Mouse (Mus musculus) hindbrain, embryonic 13.5 days (tissue): ENCODE measurements around the gene Lemd2. TPM values are rescaled to one million over a fixed set of nuclear protein-coding genes. Genes with fewer than 3 reads are reported as not detected.

Experiments used
- ATAC-seq: fragments of 200-750 bp; cut with Nextera tagmentation; 2 replicates; pipeline ENCODE4 v1.8.0; 2017; ENCODE audit warnings: moderate TSS enrichment; ENCODE audit not compliant: low FRiP score
- H3K27ac ChIP-seq: fragments of 300-500 bp; sonication (generic); 2 replicates; pipeline ENCODE4 v1.5.1; 2015; ENCODE audit warnings: inconsistent platforms, mild to moderate bottlenecking, moderate library complexity
- H3K27me3 ChIP-seq: fragments of 300-500 bp; sonication (generic); 2 replicates; pipeline ENCODE4 v1.6.1; 2015; ENCODE audit warnings: mild to moderate bottlenecking, inconsistent platforms
- H3K36me3 ChIP-seq: fragments of 300-500 bp; sonication (generic); 2 replicates; pipeline ENCODE4 v1.6.1; 2015; ENCODE audit warnings: mild to moderate bottlenecking, inconsistent platforms
- H3K4me1 ChIP-seq: fragments of 300-500 bp; sonication (generic); replicated peaks from 2 replicates; pipeline ENCODE4 v1.6.1; 2015; ENCODE audit warnings: inconsistent platforms
- H3K4me2 ChIP-seq: fragments of 300-500 bp; sonication (generic); 2 replicates; pipeline ENCODE4 v1.6.1; 2015; ENCODE audit warnings: inconsistent platforms, mild to moderate bottlenecking, moderate library complexity
- H3K4me3 ChIP-seq: fragments of 300-500 bp; sonication (generic); 2 replicates; pipeline ENCODE4 v1.5.1; 2015; ENCODE audit warnings: mild to moderate bottlenecking, inconsistent platforms
- H3K9ac ChIP-seq: fragments of 300-500 bp; sonication (generic); 2 replicates; pipeline ENCODE4 v1.6.1; 2015; ENCODE audit warnings: mild to moderate bottlenecking, inconsistent platforms
- H3K9me3 ChIP-seq: fragments of 300-500 bp; sonication (generic); 2 replicates; pipeline ENCODE4 v1.6.1; 2016; ENCODE audit warnings: inconsistent platforms
- WGBS: fragments of 180-500 bp; shearing (Covaris S2); methylation state at CpG from one replicate; pipeline ENCODE4 v1.1.7; 2015; 5-methylcytosine and 5-hydroxymethylcytosine counted together
- polyA plus RNA-seq: library from polyadenylated mRNA; unstranded; fragments of >200 nt; fragmentation: Nextera tagmentation; extraction: Ambion mirVana; gene quantifications from 2 replicates; pipeline ENCODE4 v1.2.1, GENCODE M21; 2015

Gene Lemd2
- polyA plus RNA-seq, 1 experiment from 2014 or later = 19.9 TPM

DNA sequence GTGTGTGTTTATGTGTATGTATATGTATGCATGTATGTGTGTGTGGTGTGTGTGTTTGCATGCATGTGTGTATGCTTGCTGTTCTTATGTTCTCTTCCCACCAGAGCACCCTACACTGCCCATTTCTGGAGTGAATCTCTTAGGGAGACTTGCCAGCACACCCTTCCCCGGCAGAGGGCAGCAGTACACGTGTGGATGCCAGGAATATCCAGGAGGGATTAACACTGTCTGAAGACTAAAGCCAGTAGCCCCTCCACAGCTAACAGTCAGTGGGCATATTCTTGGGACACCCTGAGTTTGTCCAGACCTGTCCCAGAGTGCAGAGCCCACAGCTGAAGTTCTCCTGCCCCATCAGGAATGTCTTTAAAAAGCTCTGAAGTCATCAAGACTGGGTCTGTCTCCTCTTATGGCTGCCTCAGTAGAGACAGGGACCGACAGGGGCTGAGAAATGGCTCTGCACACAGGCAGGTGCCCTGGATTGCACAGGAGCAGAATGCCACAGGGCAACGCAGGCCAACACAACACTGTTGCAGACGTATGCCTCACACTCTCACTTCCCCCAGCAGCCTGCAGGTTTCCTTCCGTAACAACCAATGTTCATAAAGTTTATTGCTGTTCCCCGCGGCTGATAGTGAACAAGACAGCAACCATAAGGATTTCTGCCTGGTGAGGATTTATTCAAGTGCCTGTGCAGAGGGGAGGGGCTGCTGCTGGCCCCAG lies 39.1 kb downstream of the Lemd2 start:
- Histone ChIP-seq H3K4me1 (peaks cover 15% of the 10 kb centered on the region), H3K9me3 (no peaks in the 10 kb centered on the region), H3K4me2 (no peak overlapping the region), H3K9ac (no peak overlapping the region), H3K36me3 (no peaks in the 10 kb centered on the region), H3K4me3 (no peak overlapping the region), H3K27ac (no peak overlapping the region), H3K27me3 (no peaks in the 10 kb centered on the region)
- 76% methylated on average over 8 of the region's 8 CpGs for WGBS
- ATAC-seq = no peak

DNA sequence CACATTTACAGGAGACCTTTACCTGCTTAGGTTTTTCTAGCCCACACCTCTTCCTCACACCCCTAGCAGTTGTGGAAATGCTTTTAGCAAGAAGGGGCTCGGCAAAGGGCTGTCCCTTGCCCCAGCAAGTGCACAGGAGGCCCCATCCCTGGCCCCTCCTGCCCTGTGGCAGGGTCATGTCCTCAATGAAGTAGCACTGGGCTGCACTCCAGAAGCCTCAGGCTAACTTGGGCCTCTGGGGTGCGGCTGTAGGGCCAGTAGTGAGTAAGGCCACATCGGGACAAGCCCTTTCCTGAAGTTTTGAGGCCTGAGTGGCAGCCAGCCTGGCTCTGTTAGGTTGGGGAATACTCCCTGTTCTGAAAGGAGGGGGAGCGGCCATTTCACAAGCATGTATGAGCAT lies 43.4 kb downstream of the Lemd2 start:
- H3K36me3 ChIP-seq = no peaks in the 10 kb centered on the region
- H3K9me3 ChIP-seq = no peaks in the 10 kb centered on the region
- WGBS = 84% methylated on average over 4 of the region's 4 CpGs
- peaks cover 14% of the 10 kb centered on the region for H3K4me1 ChIP-seq
- no peaks in the 10 kb centered on the region; the same call in 1 of the 2 replicates for H3K27me3 ChIP-seq
- H3K4me3 ChIP-seq = no peak overlapping the region
- H3K9ac ChIP-seq = no peak overlapping the region
- ATAC-seq = no peak
- no peak overlapping the region for H3K4me2 ChIP-seq
- no peak overlapping the region for H3K27ac ChIP-seq

DNA sequence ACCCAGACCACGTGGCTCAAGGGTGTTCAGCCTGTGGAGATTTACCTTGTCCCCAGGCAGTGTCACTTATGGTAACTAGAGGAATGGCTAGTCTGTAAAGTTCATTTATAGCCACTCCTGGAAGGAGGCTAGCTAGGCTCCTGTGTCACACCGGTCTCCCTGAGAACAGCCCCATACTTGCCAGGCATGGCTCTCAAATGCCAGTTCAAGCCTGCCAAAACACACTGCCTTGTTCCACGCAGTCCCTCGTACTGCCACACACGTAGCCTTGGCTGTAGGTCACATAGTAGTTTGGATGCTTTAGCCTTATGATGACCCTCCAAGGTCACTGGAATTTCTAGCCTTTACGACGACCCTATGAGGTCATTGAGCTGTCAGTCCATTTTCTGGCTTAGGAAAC lies 45.1 kb downstream of the Lemd2 start:
- Histone ChIP-seq H3K4me1 (peaks cover 24% of the 10 kb centered on the region), H3K4me2 (no peak overlapping the region), H3K27ac (no peak overlapping the region), H3K9ac (no peak overlapping the region), H3K36me3 (no peaks in the 10 kb centered on the region), H3K27me3 (peaks cover 6% of the 10 kb centered on the region; the same call in 1 of the 2 replicates), H3K9me3 (no peaks in the 10 kb centered on the region), H3K4me3 (no peak overlapping the region)
- no peak for ATAC-seq
- WGBS = 78% methylated on average over 7 of the region's 7 CpGs

DNA sequence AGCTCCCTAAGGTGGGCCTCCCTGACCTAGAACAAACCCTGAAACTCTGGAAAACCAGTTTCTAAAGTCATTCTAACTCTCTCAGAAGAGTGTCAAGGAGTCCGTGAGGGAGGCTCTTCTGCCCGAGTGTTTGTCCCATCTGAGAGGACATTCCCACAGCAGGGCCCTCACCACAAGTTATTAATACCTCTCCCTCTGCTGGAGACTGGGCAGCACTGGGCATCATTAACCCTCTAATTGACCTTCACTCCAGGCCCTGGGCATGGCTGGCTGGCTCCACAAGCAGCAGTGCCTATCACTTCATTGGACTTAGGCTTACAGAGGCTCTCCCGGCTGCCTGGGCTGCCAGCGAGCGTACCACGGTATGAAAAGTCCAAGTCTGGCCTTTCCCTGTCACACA lies 45.8 kb downstream of the Lemd2 start:
- no peak overlapping the region for H3K4me3 ChIP-seq
- peaks cover 7% of the 10 kb centered on the region; the same call in 1 of the 2 replicates for H3K27me3 ChIP-seq
- WGBS = 87% methylated on average over 6 of the region's 6 CpGs
- no peak overlapping the region for H3K4me2 ChIP-seq
- no peak overlapping the region for H3K27ac ChIP-seq
- no peaks in the 10 kb centered on the region for H3K36me3 ChIP-seq
- H3K9me3 ChIP-seq = no peaks in the 10 kb centered on the region
- no peak for ATAC-seq
- H3K4me1 ChIP-seq = peaks cover 26% of the 10 kb centered on the region
- H3K9ac ChIP-seq = no peak overlapping the region; the same call in 1 of the 2 replicates

DNA sequence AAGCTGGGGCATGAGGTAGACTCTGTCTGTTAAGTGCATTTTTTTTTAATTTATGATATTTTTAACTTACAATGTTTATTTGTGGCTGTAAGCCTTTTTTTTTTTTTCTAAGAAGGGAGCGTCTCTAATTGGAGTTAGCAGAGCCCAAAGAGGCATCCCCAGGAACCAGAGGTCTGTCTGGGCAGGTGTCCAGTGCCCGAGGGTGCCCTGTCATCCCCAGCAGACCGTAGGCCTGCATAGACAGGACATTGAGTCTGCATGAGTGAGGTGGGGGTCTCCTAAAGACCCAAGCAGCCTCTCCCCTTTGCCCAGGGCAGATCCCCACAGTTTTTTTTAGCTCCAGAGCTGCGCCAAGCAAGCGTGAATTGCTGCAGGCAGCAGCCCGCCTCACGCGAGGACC lies 48.5 kb downstream of the Lemd2 start:
- Histone ChIP-seq H3K27me3 (peaks cover 7% of the 10 kb centered on the region; the same call in 1 of the 2 replicates), H3K36me3 (no peaks in the 10 kb centered on the region), H3K9ac (no peak overlapping the region), H3K9me3 (no peaks in the 10 kb centered on the region), H3K4me2 (no peak overlapping the region), H3K4me3 (no peak overlapping the region), H3K27ac (no peak overlapping the region), H3K4me1 (peaks cover 30% of the 10 kb centered on the region)
- WGBS = 75% methylated on average over 8 of the region's 8 CpGs
- no peak for ATAC-seq

DNA sequence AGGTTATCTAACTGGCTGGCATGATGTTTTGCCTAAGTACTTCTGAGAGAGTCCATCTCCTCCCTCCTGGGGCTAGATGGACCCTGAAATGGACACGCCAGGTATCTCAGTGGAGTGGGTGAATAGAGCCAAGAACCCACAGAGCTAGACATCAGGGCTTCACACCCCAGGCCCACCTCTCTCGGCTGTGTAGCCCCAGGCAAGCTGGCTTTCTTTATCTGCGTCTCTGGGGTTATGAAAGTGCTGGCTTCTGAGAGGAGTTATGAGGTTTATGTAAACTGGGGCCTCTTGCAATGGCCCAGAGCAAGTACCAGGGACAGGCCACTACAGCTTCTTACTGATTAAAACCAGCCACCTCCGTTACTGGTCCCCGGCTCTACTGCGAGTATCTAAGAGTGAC lies 49.4 kb downstream of the Lemd2 start:
- no peak overlapping the region for H3K4me2 ChIP-seq
- H3K4me1 ChIP-seq = peaks cover 39% of the 10 kb centered on the region
- H3K4me3 ChIP-seq = no peak overlapping the region
- no peaks in the 10 kb centered on the region for H3K9me3 ChIP-seq
- no peak for ATAC-seq
- no peak overlapping the region for H3K9ac ChIP-seq
- 84% methylated on average over 6 of the region's 6 CpGs for WGBS
- H3K27ac ChIP-seq = no peak overlapping the region
- H3K27me3 ChIP-seq = peaks cover 7% of the 10 kb centered on the region; the same call in 1 of the 2 replicates
- no peaks in the 10 kb centered on the region for H3K36me3 ChIP-seq

DNA sequence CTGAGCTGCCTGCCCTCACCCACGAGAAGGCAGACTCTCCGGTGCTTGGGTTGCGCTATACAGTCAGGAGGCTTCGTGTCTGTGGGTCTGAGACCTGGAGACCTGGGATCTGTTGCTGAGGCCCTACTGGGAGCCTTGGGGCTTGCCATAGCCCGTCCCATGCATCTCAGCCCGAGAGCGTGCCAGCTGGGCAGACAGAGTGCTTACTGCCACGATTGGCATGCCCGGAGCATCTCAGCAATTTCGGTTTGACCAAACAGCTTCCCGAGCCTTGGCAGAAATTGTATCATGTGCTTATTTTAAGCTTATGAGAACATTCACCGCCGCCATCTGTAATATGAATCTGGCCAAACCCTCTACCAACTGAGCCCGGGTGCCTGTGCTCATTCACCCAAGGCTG lies 50.0 kb downstream of the Lemd2 start:
- Histone ChIP-seq H3K4me2 (no peak overlapping the region), H3K36me3 (no peaks in the 10 kb centered on the region), H3K27ac (0 out of 2 replicates have a peak overlapping the region, but pooled peaks have one; percentile 26), H3K9ac (no peak overlapping the region), H3K27me3 (peaks cover 7% of the 10 kb centered on the region; the same call in 1 of the 2 replicates), H3K4me3 (no peak overlapping the region), H3K4me1 (peaks cover 45% of the 10 kb centered on the region), H3K9me3 (no peaks in the 10 kb centered on the region)
- no peak for ATAC-seq
- WGBS = 89% methylated on average over 14 of the region's 14 CpGs

DNA sequence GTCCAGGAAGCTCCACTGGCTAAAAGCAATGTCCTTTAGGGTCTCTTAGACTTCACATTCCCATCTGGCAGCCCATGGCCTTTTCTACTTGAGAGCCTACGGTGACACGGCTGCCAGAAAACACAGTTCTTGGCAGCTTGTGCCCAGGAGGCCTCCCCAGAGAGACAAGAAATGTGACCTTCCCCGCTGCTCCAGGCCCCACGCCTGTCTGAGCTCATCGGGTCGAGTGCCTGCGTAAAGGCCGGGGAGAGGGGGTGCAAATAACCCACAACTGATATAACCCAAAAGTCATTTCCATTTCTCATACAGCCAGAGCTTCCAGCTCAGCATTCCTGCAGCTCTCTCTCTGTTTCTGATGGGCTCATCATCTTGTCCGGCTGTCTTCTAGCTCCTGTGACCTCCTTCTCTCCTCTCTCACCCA lies 50.5 kb downstream of the Lemd2 start:
- H3K4me2 ChIP-seq = no peak overlapping the region
- no peak for ATAC-seq
- H3K9me3 ChIP-seq = no peaks in the 10 kb centered on the region
- peaks cover 49% of the 10 kb centered on the region for H3K4me1 ChIP-seq
- H3K27me3 ChIP-seq = peaks cover 7% of the 10 kb centered on the region; the same call in 1 of the 2 replicates
- H3K27ac ChIP-seq = 0 out of 2 replicates have a peak overlapping the region, but pooled peaks have one; percentile 26
- WGBS = 54% methylated on average over 9 of the region's 9 CpGs
- no peak overlapping the region for H3K9ac ChIP-seq
- no peaks in the 10 kb centered on the region for H3K36me3 ChIP-seq
- no peak overlapping the region for H3K4me3 ChIP-seq

DNA sequence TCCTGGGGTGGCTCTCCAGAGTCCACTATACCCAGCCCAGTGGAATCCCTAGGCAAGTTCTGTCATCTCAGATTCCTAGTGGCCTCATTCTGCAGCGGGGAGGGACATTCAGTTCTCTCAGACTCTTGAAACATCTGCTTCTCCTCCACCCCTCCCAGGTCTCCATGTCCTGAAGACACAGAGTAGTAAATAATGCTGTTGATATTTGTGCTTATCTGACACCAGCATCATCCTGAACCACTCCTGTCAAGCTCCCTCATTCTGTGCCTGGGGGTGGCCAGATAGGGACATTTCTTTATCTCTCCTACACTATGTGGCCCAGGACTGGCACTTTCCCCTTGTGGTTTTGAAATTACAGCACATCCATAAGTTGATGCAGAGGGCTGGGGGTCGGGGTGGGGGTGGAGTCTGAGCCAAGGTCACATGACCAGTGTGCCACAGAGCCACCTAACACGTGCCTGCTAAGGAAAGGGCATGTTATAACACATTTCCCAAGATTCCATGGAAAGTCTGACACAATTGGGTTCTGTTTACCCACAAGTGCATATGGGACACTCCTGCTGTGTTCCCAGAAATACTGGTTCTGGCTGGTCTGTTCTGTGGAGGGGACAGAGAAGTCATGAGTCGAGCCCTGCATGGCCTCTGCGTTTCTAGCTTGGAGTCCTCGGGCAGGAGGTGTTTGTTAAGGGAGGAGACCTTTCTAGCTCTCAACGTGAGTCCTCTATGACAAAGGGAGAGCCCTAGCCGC lies 51.1 kb downstream of the Lemd2 start:
- Histone ChIP-seq H3K4me3 (no peak overlapping the region), H3K9me3 (no peaks in the 10 kb centered on the region), H3K27me3 (peaks cover 7% of the 10 kb centered on the region; the same call in 1 of the 2 replicates), H3K9ac (no peak overlapping the region), H3K4me2 (no peak overlapping the region), H3K36me3 (no peaks in the 10 kb centered on the region), H3K4me1 (peaks cover 56% of the 10 kb centered on the region), H3K27ac (no peak overlapping the region)
- 61% methylated on average over 8 of the region's 8 CpGs for WGBS
- ATAC-seq = no peak

DNA sequence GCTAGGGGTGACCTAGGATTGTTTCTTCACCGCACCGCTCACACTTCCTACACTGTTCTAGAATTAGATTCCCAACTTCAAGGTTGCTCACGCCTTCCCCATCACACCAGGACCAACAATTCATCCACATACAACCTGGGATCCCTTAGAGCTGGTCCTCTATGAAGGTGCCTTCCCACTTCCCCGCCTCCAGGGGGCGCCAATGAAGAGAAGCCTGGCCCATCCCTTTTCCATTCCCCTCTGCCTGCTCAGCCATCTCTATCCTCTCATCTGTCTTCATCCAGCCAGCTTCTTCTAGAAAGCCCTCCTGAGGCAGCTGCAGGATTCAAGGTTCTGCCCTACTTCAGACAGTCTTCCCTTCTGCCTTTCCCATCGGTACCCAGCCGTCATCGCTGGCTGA lies 52.9 kb downstream of the Lemd2 start:
- Histone ChIP-seq H3K4me3 (no peak overlapping the region), H3K27ac (no peak overlapping the region), H3K27me3 (peaks cover 7% of the 10 kb centered on the region; the same call in 1 of the 2 replicates), H3K4me1 (peaks cover 63% of the 10 kb centered on the region), H3K9me3 (no peaks in the 10 kb centered on the region), H3K4me2 (no peak overlapping the region), H3K36me3 (no peaks in the 10 kb centered on the region), H3K9ac (no peak overlapping the region)
- WGBS = 69% methylated on average over 8 of the region's 8 CpGs
- ATAC-seq = no peak

DNA sequence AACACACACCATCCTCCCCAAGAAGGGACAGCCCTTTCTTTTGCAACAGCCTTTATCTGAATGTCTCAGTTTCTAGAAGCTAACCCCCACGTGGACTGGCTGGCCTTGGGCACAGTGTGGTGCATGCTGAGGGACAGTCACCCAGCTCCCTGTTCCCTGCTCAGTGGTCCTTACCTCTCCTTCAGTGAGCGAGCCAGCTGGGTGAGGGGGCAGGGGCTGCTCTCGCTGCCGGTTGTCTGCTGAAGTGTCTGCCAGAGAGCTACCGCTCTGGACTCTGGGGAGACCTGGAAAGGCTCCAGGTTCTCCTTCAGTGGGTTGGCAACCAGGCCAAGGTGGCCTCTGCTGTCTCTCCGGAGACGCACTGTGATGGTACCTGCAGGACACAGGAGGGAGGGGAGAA lies 53.4 kb downstream of the Lemd2 start:
- ATAC-seq = no peak
- no peak overlapping the region for H3K4me3 ChIP-seq
- WGBS = 61% methylated on average over 7 of the region's 7 CpGs

DNA sequence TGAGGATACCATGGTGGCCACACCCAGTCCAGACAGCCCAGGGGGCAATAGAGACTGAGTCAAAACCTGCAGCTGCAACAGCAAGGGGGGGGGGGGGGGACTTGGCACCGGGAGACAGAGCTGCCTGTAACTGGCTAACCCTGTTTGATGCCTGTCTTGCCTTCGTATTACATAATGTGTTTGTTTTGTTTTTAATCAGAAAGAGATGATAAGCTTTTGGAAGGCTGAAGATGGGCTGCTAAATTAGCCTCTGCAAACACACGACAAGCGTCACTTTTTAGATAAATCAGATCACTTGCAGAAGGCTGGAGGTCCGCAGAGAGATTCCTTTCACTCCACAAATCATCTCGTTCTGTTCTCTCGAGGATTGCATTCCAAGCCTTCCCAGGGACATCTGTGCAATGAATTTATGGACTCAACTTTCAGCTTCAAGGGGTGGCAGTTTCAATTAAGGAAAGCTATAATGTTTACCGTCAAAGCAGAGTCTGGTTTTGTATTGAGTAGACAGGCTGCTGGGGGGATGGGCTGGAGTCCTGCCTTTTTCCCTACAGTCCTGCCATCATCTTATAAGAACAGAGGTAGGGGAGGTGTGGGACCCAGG lies 57.8 kb downstream of the Lemd2 start:
- Histone ChIP-seq H3K4me1 (peaks cover 62% of the 10 kb centered on the region), H3K4me2 (no peak overlapping the region), H3K36me3 (no peaks in the 10 kb centered on the region), H3K4me3 (no peak overlapping the region), H3K27ac (no peak overlapping the region), H3K9ac (no peak overlapping the region), H3K27me3 (no peaks in the 10 kb centered on the region), H3K9me3 (no peaks in the 10 kb centered on the region)
- ATAC-seq = no peak
- WGBS = 15% methylated on average over 8 of the region's 8 CpGs

More for the DNA sequence above, 53.4 kb downstream of the Lemd2 start:
- Histone ChIP-seq H3K27me3 (0 out of 2 replicates have a peak, but pooled peaks cover 7% of the 10 kb centered on the region), H3K4me2 (no peak overlapping the region), H3K36me3 (no peaks in the 10 kb centered on the region), H3K4me1 (peaks cover 65% of the 10 kb centered on the region), H3K9me3 (no peaks in the 10 kb centered on the region), H3K27ac (no peak overlapping the region), H3K9ac (no peak overlapping the region)
